Mouse (Mus musculus): Measurements from ENCODE around the gene 4930519G04Rik.

- TF ChIP-seq CTCF (IDR thresholded peaks at IDR 0.05; ENCODE audit: control insufficient read depth, insufficient read depth, insufficient read length) (no peak), CEBPB (IDR thresholded peaks at IDR 0.05; ENCODE audit: low read depth) (no peak), MAX (IDR thresholded peaks at IDR 0.05) (no peak), MYOG (IDR thresholded peaks at IDR 0.05; ENCODE audit: control insufficient read depth, extremely low read depth, insufficient read length) (no peak), FOSL1 (IDR thresholded peaks at IDR 0.05; ENCODE audit: insufficient read depth, low read length, poor library complexity, severe bottlenecking) (no peak), USF1 (IDR thresholded peaks at IDR 0.05; ENCODE audit: low read depth) (no peak), MYOD1 (IDR thresholded peaks at IDR 0.05; ENCODE audit: control insufficient read depth, insufficient read length, low read depth) (no peak)
These were observed 47.8 kb upstream of the 4930519G04Rik start for GRCm38 (mm10) chr5:114805436-114806350.
